Mouse (Mus musculus): ENCODE data around the gene Atp5e.

Atp5e gene

GRCm38 (mm10) chr2:174463789-174464523 is at the start of gene Atp5e:
Gene Atp5e (minus strand): TSS chr2:174464105.
- peak; percentile 92 for DNase-seq (ENCODE audit: inconsistent ontology term)

- no peak for DNase-seq (ENCODE audit: inconsistent ontology term)
Measured at GRCm38 (mm10) chr2:174509825-174510224, 45.9 kb upstream of the Atp5e start.

- DNase-seq (ENCODE audit: inconsistent ontology term): no peak
Measured at GRCm38 (mm10) chr2:174507998-174508397, 44.1 kb upstream of the Atp5e start.

- peak; percentile 39 for DNase-seq (ENCODE audit: inconsistent ontology term)
Measured at GRCm38 (mm10) chr2:174502831-174503460, 39.0 kb upstream of the Atp5e start.

- DNase-seq (ENCODE audit: inconsistent ontology term): no peak
Measured at GRCm38 (mm10) chr2:174502321-174502720, 38.4 kb upstream of the Atp5e start.

- DNase-seq (ENCODE audit: inconsistent ontology term): no peak
Measured at GRCm38 (mm10) chr2:174501517-174501916, 37.6 kb upstream of the Atp5e start.

- no peak for DNase-seq (ENCODE audit: inconsistent ontology term)
Measured at GRCm38 (mm10) chr2:174500814-174501503, 37.1 kb upstream of the Atp5e start.

GRCm38 (mm10) chr2:174492858-174493257 is 29.0 kb upstream of the Atp5e start:
- DNase-seq (ENCODE audit: inconsistent ontology term): no peak

GRCm38 (mm10) chr2:174487005-174487404 is 23.1 kb upstream of the Atp5e start:
- no peak for DNase-seq (ENCODE audit: inconsistent ontology term)

- no peak for DNase-seq (ENCODE audit: inconsistent ontology term)
Measured at GRCm38 (mm10) chr2:174478746-174479145, 14.8 kb upstream of the Atp5e start.

- no peak for DNase-seq (ENCODE audit: inconsistent ontology term)
Measured at GRCm38 (mm10) chr2:174477543-174478319, 13.8 kb upstream of the Atp5e start.

- DNase-seq (ENCODE audit: inconsistent ontology term): no peak
Measured at GRCm38 (mm10) chr2:174473550-174473927, 9.6 kb upstream of the Atp5e start.

GRCm38 (mm10) chr2:174472818-174473549 is 9.1 kb upstream of the Atp5e start, which contains the start of gene Prelid3b:
Gene Prelid3b (minus strand): TSS chr2:174473081.
- DNase-seq (ENCODE audit: inconsistent ontology term): peak; percentile 100

- DNase-seq (ENCODE audit: inconsistent ontology term): no peak
Measured at GRCm38 (mm10) chr2:174472407-174472806, 8.5 kb upstream of the Atp5e start.

GRCm38 (mm10) chr2:174470786-174471405 is 7.0 kb upstream of the Atp5e start:
- DNase-seq (ENCODE audit: inconsistent ontology term): no peak

GRCm38 (mm10) chr2:174470333-174470732 is 6.4 kb upstream of the Atp5e start:
- DNase-seq (ENCODE audit: inconsistent ontology term): no peak

- no peak for DNase-seq (ENCODE audit: inconsistent ontology term)
Measured at GRCm38 (mm10) chr2:174463370-174463769, 535 bp downstream of the Atp5e start.

- no peak for DNase-seq (ENCODE audit: inconsistent ontology term)
Measured at GRCm38 (mm10) chr2:174459365-174459764, 4.5 kb downstream of the Atp5e start.

GRCm38 (mm10) chr2:174453681-174454080 is 10.2 kb downstream of the Atp5e start:
- no peak for DNase-seq (ENCODE audit: inconsistent ontology term)

- no peak for DNase-seq (ENCODE audit: inconsistent ontology term)
Measured at GRCm38 (mm10) chr2:174450353-174450752, 13.6 kb downstream of the Atp5e start, which contains the start of gene Tubb1. Gene Tubb1 (plus strand): TSS chr2:174450695.

GRCm38 (mm10) chr2:174448405-174448804 is 15.5 kb downstream of the Atp5e start:
- DNase-seq (ENCODE audit: inconsistent ontology term): no peak
